Mouse (Mus musculus) liver, postnatal 0 days (tissue): ENCODE measurements around the gene Acad11.

ENCODE experiments used
- CTCF ChIP-seq: sonication (generic); IDR thresholded peaks from 2 replicates; pipeline ENCODE4 v1.5.1; 2016; ENCODE audit warnings: antibody characterized with exemption, low read depth
- EP300 ChIP-seq: IDR thresholded peaks from 2 replicates; pipeline ENCODE4 v1.6.1; 2016; ENCODE audit warnings: antibody characterized with exemption, low read depth, mild to moderate bottlenecking

- TF ChIP-seq CTCF: no peak
- no peak for TF ChIP-seq EP300
Measured at GRCm38 (mm10) chr9:104098256-104098655, 35.1 kb downstream of the Acad11 start.
